Mouse (Mus musculus) left cerebral cortex, postnatal 4 days (tissue): ENCODE measurements at regions not wholly inside any gene's neighbourhood (a gene's known extent, or its start where the extent isn't known, plus 50 kb on each side); places are given as distances from the start of the nearest gene placed in this dataset.

Experiments used
- DNase-seq: peaks from one replicate; pipeline ENCODE4 v3.0.0-alpha.2; 2022
- intact Hi-C: fragments of 180-260 bp; cut with DNase I; formaldehyde crosslinking; loops from one replicate; pipeline ENCODE4 v1.15.1; 2025

- intact Hi-C loops: no loop called here
- no peak for DNase-seq
These were observed 272.3 kb upstream of the Mmadhc start for GRCm38 (mm10) chr2:50568777-50569501.

GRCm38 (mm10) chr2:50567542-50567941 lies 270.9 kb upstream of the Mmadhc start:
- intact Hi-C loops: no loop called here
- no peak for DNase-seq

GRCm38 (mm10) chr2:50554031-50554430 lies 257.4 kb upstream of the Mmadhc start:
- intact Hi-C loops: no loop called here
- DNase-seq: no peak

- no peak for DNase-seq
- intact Hi-C loops: no loop called here
These were observed 255.8 kb upstream of the Mmadhc start for GRCm38 (mm10) chr2:50552437-50552836.

- intact Hi-C loops: no loop called here
- DNase-seq: no peak
These were observed 253.3 kb upstream of the Mmadhc start for GRCm38 (mm10) chr2:50549871-50550270.

- no peak for DNase-seq
- intact Hi-C loops: no loop called here
These were observed 243.3 kb upstream of the Mmadhc start for GRCm38 (mm10) chr2:50539741-50540441.

GRCm38 (mm10) chr2:50538068-50538467 lies 241.5 kb upstream of the Mmadhc start:
- no peak for DNase-seq
- intact Hi-C loops: no loop called here

GRCm38 (mm10) chr2:50535085-50535878 lies 238.7 kb upstream of the Mmadhc start:
- intact Hi-C loops: no loop called here
- DNase-seq: no peak

- intact Hi-C loops: no loop called here
These were observed 237.1 kb upstream of the Mmadhc start for GRCm38 (mm10) chr2:50533702-50534101.

GRCm38 (mm10) chr2:50527425-50527824 lies 230.8 kb upstream of the Mmadhc start:
- intact Hi-C loops: no loop called here
- DNase-seq: no peak

More at GRCm38 (mm10) chr2:50533702-50534101, 237.1 kb upstream of the Mmadhc start:
- DNase-seq: no peak

GRCm38 (mm10) chr2:50524838-50525615 lies 228.4 kb upstream of the Mmadhc start:
- DNase-seq: no peak
- intact Hi-C loops: no loop called here

GRCm38 (mm10) chr2:50520169-50520568 lies 223.6 kb upstream of the Mmadhc start:
- intact Hi-C loops: no loop called here
- no peak for DNase-seq

- intact Hi-C loops: no loop called here
- DNase-seq: no peak
These were observed 222.5 kb upstream of the Mmadhc start for GRCm38 (mm10) chr2:50519129-50519504.

GRCm38 (mm10) chr2:50518371-50519128 lies 221.9 kb upstream of the Mmadhc start:
- intact Hi-C loops: no loop called here
- no peak for DNase-seq

- DNase-seq: no peak
- intact Hi-C loops: no loop called here
These were observed 216.7 kb upstream of the Mmadhc start for GRCm38 (mm10) chr2:50513276-50513675.

GRCm38 (mm10) chr2:50498713-50499112 lies 202.1 kb upstream of the Mmadhc start:
- intact Hi-C loops: no loop called here
- DNase-seq: no peak

- intact Hi-C loops: no loop called here
- no peak for DNase-seq
These were observed 199.4 kb upstream of the Mmadhc start for GRCm38 (mm10) chr2:50496057-50496433.

- intact Hi-C loops: no loop called here
- no peak for DNase-seq
These were observed 198.8 kb upstream of the Mmadhc start for GRCm38 (mm10) chr2:50495141-50496056.
